Mouse (Mus musculus): ENCODE data around the gene Kiss1.

DNA sequence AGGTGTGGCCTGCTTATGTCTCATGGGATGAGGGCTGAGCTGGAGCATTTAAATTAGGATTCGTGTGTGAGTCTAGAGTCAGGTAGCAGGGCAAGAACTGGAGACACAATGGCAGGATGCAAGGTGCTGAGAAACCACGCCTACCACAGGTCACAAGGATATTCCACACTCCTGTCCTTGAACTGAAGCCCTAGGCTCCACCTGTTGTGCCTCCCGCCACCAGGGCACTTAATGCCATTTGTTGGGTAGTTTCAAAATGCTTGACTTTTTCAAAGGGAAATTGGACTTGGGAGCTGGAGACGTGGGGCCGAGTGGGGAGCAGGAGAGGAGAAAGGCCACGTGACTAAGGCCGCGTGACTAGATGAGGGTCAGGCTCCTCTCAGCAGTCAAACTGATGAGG is 4.3 kb downstream of the Kiss1 start:
- TF ChIP-seq POLR2A (IDR thresholded peaks at IDR 0.05; ENCODE audit: low read depth, low read length) = no peak
- no peak for TF ChIP-seq POLR2AphosphoS2 (IDR thresholded peaks at IDR 0.05; ENCODE audit: low read depth, low read length)
- no peak for TF ChIP-seq CTCF (conservative IDR thresholded peaks at IDR 0.05 in 1 of 2, IDR thresholded peaks at IDR 0.05 in 1 of 2; ENCODE audit: low read depth in 2 of 2, low read length in 2 of 2)
- TF ChIP-seq MAFK (IDR thresholded peaks at IDR 0.05; ENCODE audit: insufficient replicate concordance, low read length) = no peak
- no peak for TF ChIP-seq PAX5 (IDR thresholded peaks at IDR 0.05; ENCODE audit: low read length)
- TF ChIP-seq MAZ (IDR thresholded peaks at IDR 0.05; ENCODE audit: low read depth, low read length) = no peak
- no peak for TF ChIP-seq NRF1 (IDR thresholded peaks at IDR 0.05; ENCODE audit: low read depth, low read length)
- no peak for TF ChIP-seq MEF2A (IDR thresholded peaks at IDR 0.05; ENCODE audit: borderline replicate concordance, low read depth, low read length)

All from CH12.LX (cell line).